Mouse (Mus musculus): Measurements from ENCODE around the gene Fabp3.

- TF ChIP-seq CTCF (IDR thresholded peaks at IDR 0.05; ENCODE audit: low read depth, low read length) (peak; percentile 25; the same call in 1 of the 2 replicates), GATA1 (IDR thresholded peaks at IDR 0.05; ENCODE audit: borderline replicate concordance, low read length) (no peak), POLR2AphosphoS5 (IDR thresholded peaks at IDR 0.05; ENCODE audit: insufficient replicate concordance, low read depth, low read length) (no peak)
Measured at GRCm38 (mm10) chr4:130260406-130260805, 48.0 kb upstream of the Fabp3 start.

Measured in G1E (cell line).